Mouse (Mus musculus) heart, adult 8-10 months (tissue): ENCODE results near the gene Hhatl. TPM values are rescaled to one million over a fixed set of nuclear protein-coding genes. Genes with fewer than 3 reads are reported as not detected.

Experiments
- DNase-seq: peaks from one replicate; pipeline ENCODE4 v3.0.0; 2022; ENCODE audit warnings: low spot score
- total RNA-seq, 4 experiments: library from RNA; stranded (reverse); gene quantifications; 2 replicates each; pipeline ENCODE4 v1.2.4; 2022

Gene Hhatl
- total RNA-seq, 4 experiments from 2014 or later: 100 to 119 (median 118) TPM

DNA sequence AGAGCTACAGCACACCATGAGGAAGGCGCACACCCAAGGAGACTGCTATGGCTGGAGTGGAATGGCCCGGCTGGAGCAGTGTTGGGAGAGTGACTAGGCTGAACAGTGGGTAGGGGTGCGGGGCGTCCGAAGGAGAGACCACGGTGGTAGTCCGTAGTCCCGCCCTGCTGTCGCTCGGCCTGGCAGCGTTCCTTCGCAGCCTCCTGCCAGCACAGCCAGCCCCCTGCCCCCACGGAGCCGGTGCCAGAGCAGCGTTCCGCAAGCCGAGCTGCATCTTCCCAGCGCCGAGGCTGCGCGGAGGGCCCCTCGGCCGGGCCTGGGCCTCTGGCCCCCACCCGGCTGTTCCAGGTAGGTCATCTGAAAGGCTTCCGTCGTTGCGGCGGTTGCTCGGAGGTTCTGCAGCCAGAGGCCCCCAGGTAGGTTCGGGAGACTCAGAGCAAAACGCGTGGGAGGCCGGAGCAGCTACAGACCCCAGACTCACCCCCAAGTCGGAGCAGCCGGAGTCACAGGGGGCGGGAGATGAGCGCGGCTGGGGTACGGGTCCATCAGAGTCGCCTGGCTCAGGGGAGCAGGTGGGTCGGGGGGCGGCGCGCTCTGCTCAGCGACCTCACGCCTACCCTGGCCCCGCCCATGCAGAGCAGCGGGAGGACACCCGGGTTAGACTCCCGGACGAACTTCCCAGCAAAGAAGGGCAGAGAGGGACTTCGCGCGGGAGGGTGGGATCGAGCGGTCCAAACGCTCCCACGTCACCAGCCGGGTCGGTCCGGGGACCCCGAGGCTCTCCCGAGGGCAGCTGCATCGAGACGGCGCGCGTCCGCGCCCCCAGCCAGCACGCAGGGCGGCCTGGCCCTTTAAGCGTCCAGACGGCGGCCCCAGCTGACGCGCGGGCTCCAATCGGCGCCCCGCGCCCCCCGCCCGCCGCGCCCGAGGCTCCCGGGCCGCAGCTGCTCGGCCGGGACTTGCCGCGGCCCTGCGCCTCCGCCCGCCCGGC, 32.9 kb downstream of the Hhatl start, which contains the start of gene Zfp651:
TSS of gene Zfp651 (plus strand) at position 240 of the 991 bp plus-strand sequence.
- no peak for DNase-seq

DNA sequence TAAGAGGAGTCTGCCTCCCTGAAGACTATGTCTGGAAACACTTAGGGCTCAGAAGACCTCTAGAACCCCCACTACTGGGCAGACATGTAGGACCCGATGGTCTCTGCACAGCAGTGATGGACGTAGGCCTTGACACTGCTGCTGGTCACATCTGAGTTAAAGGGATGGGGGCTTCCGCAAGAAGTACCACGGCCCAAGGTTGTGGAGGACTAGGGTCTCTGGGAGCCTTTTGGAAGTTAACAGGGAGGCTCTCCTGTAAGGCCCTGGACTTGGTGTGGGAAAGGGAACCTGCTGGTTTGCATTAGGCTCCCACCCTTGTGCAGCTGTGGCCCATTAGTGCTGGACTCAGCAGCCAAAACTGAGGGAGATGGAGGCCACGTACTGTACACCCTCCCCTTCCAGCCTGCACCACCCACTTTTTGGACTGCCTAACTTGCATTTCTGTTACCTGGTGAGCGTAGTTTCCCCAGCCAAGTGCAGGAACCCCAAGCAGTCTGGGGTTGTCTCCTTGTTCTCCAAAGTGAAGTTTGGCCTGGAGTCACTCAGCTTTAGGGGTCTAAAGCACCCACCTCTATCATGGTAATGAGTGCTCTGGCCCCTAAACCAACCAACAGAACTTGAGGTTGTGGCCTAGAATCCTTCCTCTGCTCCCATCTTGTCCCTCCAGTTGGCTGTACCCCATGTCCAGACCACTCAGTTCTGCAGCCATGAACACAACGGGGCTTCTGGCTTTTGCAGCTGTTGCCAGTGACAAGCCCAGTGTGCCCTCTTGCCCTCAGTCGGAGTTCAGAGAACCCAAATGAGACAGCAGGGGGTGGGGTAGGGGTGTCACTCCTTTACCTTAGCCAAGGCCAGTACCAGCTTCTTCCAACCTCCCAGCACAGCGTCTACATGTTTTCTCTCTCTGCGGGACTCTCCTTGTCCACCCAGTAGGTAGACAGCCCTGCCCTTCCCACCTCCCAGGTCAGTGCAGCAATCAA, 34.2 kb downstream of the Hhatl start:
- no peak for DNase-seq

- no peak for DNase-seq
Measured at GRCm38 (mm10) chr9:121757432-121757831, 34.9 kb downstream of the Hhatl start.

DNA sequence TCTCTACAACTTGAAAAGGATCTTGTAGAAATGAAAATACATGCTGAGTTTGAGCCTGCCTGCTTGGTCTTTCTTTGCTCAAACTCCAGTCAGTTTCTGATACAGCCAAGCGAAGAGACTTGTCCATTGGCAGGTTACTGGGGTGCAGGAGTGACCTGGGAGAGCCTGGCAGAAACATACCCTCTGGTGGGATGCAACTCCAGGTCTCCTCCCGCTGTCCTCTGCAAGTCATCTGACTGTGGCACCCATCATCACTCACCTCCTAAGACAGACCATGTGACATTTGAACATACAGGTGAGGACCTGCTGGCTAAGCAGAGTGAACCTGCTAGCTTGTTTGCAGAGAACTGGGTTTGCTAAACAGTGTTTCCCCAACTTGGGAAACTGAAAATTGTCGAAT, 35.5 kb downstream of the Hhatl start:
- DNase-seq: no peak

DNA sequence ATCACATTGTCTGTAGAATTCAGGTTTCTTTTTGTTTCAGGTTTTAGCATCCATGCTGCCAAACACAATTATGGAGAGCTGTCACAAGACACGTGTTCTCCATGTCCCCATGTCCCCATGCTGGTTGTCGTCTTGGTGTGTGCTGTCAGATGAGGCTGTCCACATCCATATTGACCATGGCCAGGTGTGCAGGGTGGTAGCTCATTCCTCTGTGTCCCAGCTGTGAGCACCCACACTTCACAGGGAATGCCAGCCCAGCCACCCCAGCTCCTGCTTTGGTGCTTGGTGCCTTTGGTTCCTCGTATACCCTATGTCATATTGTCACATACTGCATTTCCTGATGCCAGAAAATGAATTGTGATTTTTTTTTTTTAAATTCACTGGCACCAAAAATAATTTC, 37.7 kb downstream of the Hhatl start:
- no peak for DNase-seq

DNA sequence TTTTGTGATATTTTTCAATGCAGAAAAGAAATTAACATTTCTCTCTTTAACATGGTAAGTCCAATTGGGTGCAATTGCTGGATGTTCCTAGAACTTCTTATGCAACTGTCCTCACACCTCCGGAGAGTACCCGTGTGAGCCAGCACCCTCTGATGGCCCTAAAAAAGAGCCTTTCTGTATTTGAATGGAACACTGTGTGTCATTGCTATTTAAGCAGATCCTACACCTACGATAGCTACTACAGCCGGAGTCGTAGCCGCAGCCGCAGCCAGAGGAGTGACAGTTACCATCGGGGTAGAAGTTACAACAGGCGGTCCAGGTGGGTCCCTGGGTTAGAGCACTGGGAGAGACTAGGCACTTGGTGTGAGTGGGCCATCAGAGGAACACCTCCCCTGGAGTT, 39.5 kb downstream of the Hhatl start:
- no peak for DNase-seq

GRCm38 (mm10) chr9:121744051-121744450, 48.3 kb downstream of the Hhatl start:
- DNase-seq: no peak

DNA sequence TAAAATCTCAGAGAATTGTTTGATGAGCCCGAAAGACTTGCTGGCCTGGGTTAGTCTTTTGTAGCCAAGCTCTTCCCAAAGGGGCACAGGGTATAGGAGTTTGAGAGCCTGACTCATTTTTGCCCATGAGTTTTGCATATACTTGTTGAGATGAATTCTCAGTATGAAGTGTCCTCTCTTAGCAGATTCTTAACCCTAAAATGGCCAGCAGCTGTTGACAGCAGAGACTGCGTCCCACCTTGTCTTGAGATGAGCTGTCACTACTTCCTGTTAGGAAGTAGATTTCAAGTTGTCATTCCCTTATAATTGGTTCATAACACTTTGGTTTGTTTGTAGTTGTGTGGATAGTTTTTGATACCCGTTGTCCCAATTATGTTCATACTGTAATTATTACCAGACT, 51.1 kb downstream of the Hhatl start:
- DNase-seq: no peak

GRCm38 (mm10) chr9:121740490-121740889, 51.8 kb downstream of the Hhatl start:
- DNase-seq: no peak

Other genes starting within 250 kb of the Hhatl start
- gene Lyzl4, start 150.4 kb downstream of the Hhatl start, total RNA-seq: not detected
- gene Vipr1, start 149.8 kb downstream of the Hhatl start, total RNA-seq: 1 to 10 TPM; 1.9 to 3.6 (median 2.1) TPM
- 1 to 10 TPM; 4.7 to 8.4 (median 7.1) TPM for gene Sec22c, start 87.0 kb downstream of the Hhatl start, total RNA-seq
- gene Ss18l2, start 82.2 kb downstream of the Hhatl start, total RNA-seq: 100 to 1,000 TPM; 138 to 143 (median 139) TPM
- gene Nktr, start 73.3 kb downstream of the Hhatl start, total RNA-seq: 10 to 100 TPM; 24.5 to 39.2 (median 29.8) TPM
- 100 to 1,000 TPM; 120 to 131 (median 129) TPM for gene Zfp651, start 33.2 kb downstream of the Hhatl start, total RNA-seq
- 10 to 100 TPM; 17.9 to 23.6 (median 20.0) TPM for gene Klhl40, start 14.9 kb downstream of the Hhatl start, total RNA-seq
- under 1 TPM in 2 of 4 experiments, not detected in 2; 0.12 to 0.27 TPM for gene Ccdc13, start 47.0 kb upstream of the Hhatl start, total RNA-seq
- gene Higd1a, start 65.9 kb upstream of the Hhatl start, total RNA-seq: 100 to 1,000 TPM; 186 to 221 (median 198) TPM
- 1 to 10 TPM in 3 of 4 experiments, under 1 TPM in 1; 0.87 to 2.2 (median 1.3) TPM for gene Ackr2, start 105.8 kb upstream of the Hhatl start, total RNA-seq
- not detected for gene Cyp8b1, start 123.8 kb upstream of the Hhatl start, total RNA-seq
- under 1 TPM; 0.31 to 0.79 (median 0.59) TPM for gene Fam198a, start 158.5 kb upstream of the Hhatl start, total RNA-seq
- 10 to 100 TPM; 15.6 to 18.2 (median 16.7) TPM for gene Pomgnt2, start 204.6 kb upstream of the Hhatl start, total RNA-seq